Mouse (Mus musculus) megakaryocyte, embryonic 14.5 days (primary cell): Measurements from ENCODE around the gene Cep78.

Source experiments
- FLI1 ChIP-seq: IDR thresholded peaks from 2 replicates; pipeline ENCODE4 v1.6.1; 2012; ENCODE audit warnings: low read length, inconsistent platforms, mixed read lengths
- GATA1 ChIP-seq: IDR thresholded peaks from 3 replicates; pipeline ENCODE4 v1.6.1; 2012; ENCODE audit warnings: mixed read lengths, low read length, inconsistent platforms, borderline replicate concordance

- TF ChIP-seq GATA1 = no peak
- TF ChIP-seq FLI1 = no peak
Observed at GRCm38 (mm10) chr19:15942421-15943116, 42.2 kb downstream of the Cep78 start.
